Mouse (Mus musculus) left cerebral cortex, adult 2 months (tissue): ENCODE measurements at regions not wholly inside any gene's neighbourhood (a gene's known extent, or its start where the extent isn't known, plus 50 kb on each side); places are given as distances from the start of the nearest gene placed in this dataset.
A peak's percentile ranks its signal among the peaks of the same experiment; 100 is the strongest.

ENCODE experiments used
- DNase-seq, 2 experiments: peaks; one replicate each; pipeline ENCODE4 v3.0.0; 2021 to 2022; ENCODE audit warnings: low spot score in 2 of 2, mixed read lengths in 1 of 2; ENCODE audit errors: extremely low spot score in 1 of 2
- H3K27ac ChIP-seq: fragments of 200-600 bp; 2 replicates; pipeline ENCODE4 v1.8.1; 2022
- H3K4me3 ChIP-seq: fragments of 200-600 bp; 2 replicates; pipeline ENCODE4 v1.8.1; 2022
- CTCF ChIP-seq: fragments of 200-600 bp; IDR thresholded peaks from 2 replicates; pipeline ENCODE4 v1.8.1; 2022; ENCODE audit warnings: antibody characterized with exemption, mild to moderate bottlenecking, moderate library complexity
- intact Hi-C: fragments of 180-260 bp; cut with DNase I; formaldehyde crosslinking; loops from one replicate; pipeline ENCODE4 v1.15.1; 2025

DNA sequence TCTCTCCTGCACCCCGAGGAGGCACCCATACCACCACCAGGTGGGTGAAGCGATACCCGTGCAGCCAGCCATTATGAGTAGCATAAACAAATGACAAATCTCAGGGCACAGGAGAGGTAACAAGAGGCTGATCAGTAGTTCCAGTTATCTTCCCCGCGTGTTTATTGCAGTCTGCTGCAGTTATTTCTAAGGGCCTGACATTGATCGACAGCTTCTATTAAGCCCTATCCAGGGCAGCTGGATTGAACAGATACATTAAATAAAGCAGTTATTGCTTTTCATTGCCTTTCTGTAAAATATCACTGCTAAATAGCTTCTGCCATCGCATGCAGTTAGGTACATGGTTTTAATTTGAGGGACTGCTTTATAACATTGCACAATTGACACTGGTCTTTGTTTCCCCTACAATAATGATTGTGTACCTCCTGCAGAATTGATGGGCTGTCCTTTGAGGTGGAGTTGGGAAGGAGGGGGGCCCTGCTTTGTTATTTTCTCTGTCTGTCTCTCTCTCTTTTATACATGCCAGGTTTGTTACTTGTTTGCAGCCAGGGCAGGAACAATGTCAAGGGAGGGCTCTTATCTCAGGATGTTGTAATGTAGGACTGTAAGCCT, 245.0 kb downstream of the Gpat3 start:
- intact Hi-C loops: no loop called here
- Histone ChIP-seq H3K4me3 (no peak overlapping the region), H3K27ac (no peak overlapping the region)
- TF ChIP-seq CTCF: no peak
- DNase-seq: no peak

DNA sequence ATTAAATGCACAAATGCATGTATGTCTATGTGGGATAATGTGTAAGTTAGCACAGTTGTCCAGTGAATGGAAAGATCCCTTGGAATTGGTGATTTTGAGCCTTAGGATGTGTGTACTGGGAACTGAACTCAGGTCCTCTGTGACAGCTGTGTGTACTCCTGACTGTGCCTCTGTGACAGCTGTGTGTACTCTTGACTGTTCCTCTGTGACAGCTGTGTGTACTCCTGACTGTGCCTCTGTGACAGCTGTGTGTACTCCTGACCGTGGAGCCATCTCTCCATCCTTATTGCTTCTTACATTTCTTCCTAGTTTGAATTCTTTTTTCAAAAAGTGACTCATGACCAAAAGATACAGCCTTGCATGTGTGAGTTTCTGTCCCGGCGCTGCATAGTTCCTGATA, 239.7 kb downstream of the Gpat3 start:
- TF ChIP-seq CTCF: no peak
- no peak for DNase-seq
- no peak overlapping the region for H3K27ac ChIP-seq
- intact Hi-C loops: no loop called here
- H3K4me3 ChIP-seq: no peak overlapping the region

GRCm38 (mm10) chr5:101082611-101083010, 237.1 kb downstream of the Gpat3 start:
- Histone ChIP-seq H3K27ac (no peak overlapping the region), H3K4me3 (no peak overlapping the region)
- no peak for TF ChIP-seq CTCF
- DNase-seq: no peak
- intact Hi-C loops: no loop called here

DNA sequence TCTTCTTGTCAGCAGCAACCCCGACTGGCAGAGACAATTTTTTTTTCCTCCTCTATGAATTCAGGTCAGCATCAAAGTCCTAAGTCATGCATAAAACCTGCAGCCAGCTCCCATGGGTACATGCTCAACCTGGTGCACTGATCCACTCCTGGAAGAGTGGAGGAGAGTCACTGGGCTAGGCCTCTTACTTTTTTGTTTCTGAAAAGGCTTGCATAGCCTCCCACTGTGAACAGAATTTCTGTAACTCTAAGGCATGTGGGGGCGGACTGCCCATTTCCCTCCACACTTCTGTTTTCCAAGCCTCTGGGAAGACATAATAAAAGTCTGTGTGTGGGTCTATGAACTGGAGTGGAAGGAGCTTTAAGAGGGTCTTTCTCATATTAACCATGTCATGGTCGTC, 218.8 kb downstream of the Gpat3 start:
- Histone ChIP-seq H3K27ac (no peak overlapping the region), H3K4me3 (no peak overlapping the region)
- TF ChIP-seq CTCF: no peak
- no peak for DNase-seq
- intact Hi-C loops: no loop called here

- no peak for DNase-seq
- intact Hi-C loops: no loop called here
- no peak for TF ChIP-seq CTCF
Observed at GRCm38 (mm10) chr5:101063254-101063653, 217.7 kb downstream of the Gpat3 start.

DNA sequence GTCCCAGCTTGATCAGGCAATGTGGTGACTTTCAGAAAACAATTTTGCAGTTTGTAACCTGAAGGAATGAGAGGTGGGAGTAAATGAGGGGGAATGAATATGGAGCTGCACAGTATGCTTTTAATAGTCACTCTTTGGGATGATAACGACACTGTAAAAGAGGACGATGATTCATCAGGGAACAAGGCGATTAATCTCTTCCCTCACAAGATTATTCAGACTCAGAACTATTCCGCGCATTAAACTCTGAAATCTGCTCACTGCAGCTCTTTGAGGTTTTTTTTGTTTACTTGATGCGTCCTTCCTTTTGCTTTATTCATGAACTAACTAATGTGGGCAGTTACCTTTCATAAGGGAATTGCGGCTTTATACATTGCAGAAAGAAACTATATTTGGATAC, 206.1 kb downstream of the Gpat3 start:
- no peak for DNase-seq
- TF ChIP-seq CTCF: no peak
- intact Hi-C loops: no loop called here
- Histone ChIP-seq H3K27ac (no peak overlapping the region), H3K4me3 (no peak overlapping the region)

More at GRCm38 (mm10) chr5:101063254-101063653, 217.7 kb downstream of the Gpat3 start:
- no peak overlapping the region for H3K4me3 ChIP-seq
- no peak overlapping the region for H3K27ac ChIP-seq

DNA sequence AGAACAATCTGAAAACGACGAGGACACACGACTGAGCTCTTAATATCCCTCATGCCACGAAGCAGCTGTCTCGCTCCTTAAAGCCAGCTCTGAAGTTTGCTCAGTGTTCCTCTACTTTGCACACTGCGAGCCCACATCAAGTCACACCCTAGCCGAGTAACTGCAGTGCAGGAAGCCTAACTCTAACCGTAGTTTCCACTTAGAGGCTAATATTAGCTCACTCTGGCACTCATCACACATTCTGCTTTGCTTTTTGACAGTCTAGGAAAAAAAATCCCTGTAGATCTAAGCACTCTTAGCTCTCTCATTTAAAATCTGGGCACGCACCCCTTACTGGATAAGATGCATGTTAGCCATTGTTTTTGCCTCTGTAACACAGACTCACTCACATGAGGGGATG, 195.0 kb downstream of the Gpat3 start:
- intact Hi-C loops: loop anchor here (5.0 kb wide), 1 partner anchor 62 kb away; no protein-coding TSS in a partner anchor
- H3K4me3 ChIP-seq: no peak overlapping the region
- TF ChIP-seq CTCF: no peak
- no peak for DNase-seq
- H3K27ac ChIP-seq: no peak overlapping the region

GRCm38 (mm10) chr5:101032968-101033367, 187.5 kb downstream of the Gpat3 start:
- Histone ChIP-seq H3K4me3 (no peak overlapping the region), H3K27ac (no peak overlapping the region)
- intact Hi-C loops: no loop called here
- no peak for DNase-seq
- no peak for TF ChIP-seq CTCF

GRCm38 (mm10) chr5:101032147-101032900, 186.8 kb downstream of the Gpat3 start:
- TF ChIP-seq CTCF: no peak
- intact Hi-C loops: no loop called here
- DNase-seq: no peak
- Histone ChIP-seq H3K27ac (no peak overlapping the region), H3K4me3 (no peak overlapping the region)

DNA sequence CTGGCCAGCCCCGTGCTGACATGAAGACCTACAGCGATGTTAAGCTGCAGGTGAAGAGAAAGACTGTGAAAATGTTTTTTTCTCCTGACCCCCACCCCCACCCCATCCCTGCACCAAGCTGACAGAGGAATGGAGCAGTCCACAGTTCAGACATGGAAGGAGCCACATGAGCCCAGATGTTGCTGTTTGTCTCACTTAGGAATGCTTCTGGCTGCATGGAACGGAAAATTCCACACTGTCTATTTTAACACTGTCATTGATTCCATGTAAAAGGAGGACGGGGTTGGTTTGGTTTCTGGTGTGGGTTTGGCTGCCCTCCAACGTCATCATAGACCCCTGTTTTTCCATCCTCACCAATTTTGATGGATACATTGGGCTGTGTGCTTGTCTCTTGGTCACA, 179.3 kb downstream of the Gpat3 start:
- intact Hi-C loops: no loop called here
- H3K27ac ChIP-seq: no peak overlapping the region

DNA sequence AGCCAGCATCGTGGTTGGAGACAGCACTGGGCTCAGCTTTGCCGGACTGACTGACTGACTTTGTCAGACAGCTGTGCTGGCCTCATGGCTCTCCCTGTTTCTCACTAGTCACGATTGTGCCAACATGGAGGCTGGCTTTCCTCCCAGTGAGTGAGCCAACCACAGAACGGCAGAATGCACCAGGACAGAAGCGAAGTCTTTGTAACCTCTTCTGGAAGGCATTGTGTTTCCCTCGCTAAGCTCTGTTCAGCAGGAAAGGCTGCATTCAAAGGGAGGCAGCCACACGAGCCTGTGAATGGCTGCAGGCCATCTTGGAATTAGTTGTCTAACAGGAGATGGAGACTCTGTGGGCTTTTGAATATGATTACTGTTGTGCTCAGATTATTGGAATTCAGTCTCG, 178.3 kb downstream of the Gpat3 start:
- Histone ChIP-seq H3K4me3 (no peak overlapping the region), H3K27ac (no peak overlapping the region)
- intact Hi-C loops: no loop called here
- DNase-seq: no peak
- TF ChIP-seq CTCF: no peak

More for the DNA sequence above, 179.3 kb downstream of the Gpat3 start:
- no peak overlapping the region for H3K4me3 ChIP-seq
- no peak for DNase-seq
- TF ChIP-seq CTCF: no peak

DNA sequence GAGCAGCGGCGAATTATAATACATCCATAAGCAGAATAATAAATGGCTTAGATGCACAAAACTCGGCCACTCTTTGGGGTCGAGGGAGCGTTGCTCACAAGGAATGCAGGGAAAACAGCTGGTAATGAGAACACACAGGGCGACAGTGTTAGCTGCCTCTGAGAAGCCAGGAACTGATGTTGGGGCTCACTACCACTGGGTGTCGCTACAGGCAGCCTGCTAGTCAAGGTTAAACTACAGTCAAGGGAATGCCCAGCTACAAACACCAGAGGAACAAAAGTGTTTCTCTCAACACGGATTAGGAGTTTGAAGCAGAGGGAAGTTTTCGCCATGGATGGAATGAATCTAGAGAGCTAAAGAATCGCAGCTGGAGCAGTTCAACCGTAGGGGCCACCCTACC, 175.3 kb downstream of the Gpat3 start:
- intact Hi-C loops: loop anchor here (2.0 kb wide), 2 partner anchors 268 to 648 kb away; no protein-coding TSS in a partner anchor
- peak; percentile 92 for TF ChIP-seq CTCF
- DNase-seq: peak; percentile 76 to 84

GRCm38 (mm10) chr5:101013844-101014243, 168.3 kb downstream of the Gpat3 start:
- TF ChIP-seq CTCF: no peak
- DNase-seq: no peak
- intact Hi-C loops: no loop called here
- H3K27ac ChIP-seq: no peak overlapping the region
- H3K4me3 ChIP-seq: no peak overlapping the region

More for the DNA sequence above, 175.3 kb downstream of the Gpat3 start:
- H3K27ac ChIP-seq: no peak overlapping the region
- no peak overlapping the region for H3K4me3 ChIP-seq
